Mouse (Mus musculus) spleen, adult 2 months (tissue): ENCODE results near the gene Mpp3.

ENCODE experiments used
- CTCF ChIP-seq: fragments of 200-500 bp; IDR thresholded peaks from 2 replicates; pipeline ENCODE4 v1.5.1; 2011; ENCODE audit warnings: mild to moderate bottlenecking, inconsistent platforms; ENCODE audit not compliant: insufficient read depth, insufficient read length, insufficient replicate concordance; ENCODE audit errors: extremely low read depth
- POLR2A ChIP-seq: fragments of 200-500 bp; IDR thresholded peaks from 2 replicates; pipeline ENCODE4 v1.6.1; 2011; ENCODE audit warnings: low read depth, low read length, inconsistent platforms

- TF ChIP-seq POLR2A (no peak), CTCF (no peak)
Measured at GRCm38 (mm10) chr11:101965553-101965952, 62.7 kb downstream of the Mpp3 start.
